Mouse (Mus musculus) midbrain, postnatal 0 days (tissue): Measurements from ENCODE around the gene Polr2b. TPM values are rescaled to one million over a fixed set of nuclear protein-coding genes. Genes with fewer than 3 reads are reported as not detected.

ENCODE experiments used
- ATAC-seq: fragments of 200-750 bp; cut with Nextera tagmentation; 2 replicates; pipeline ENCODE4 v1.8.0; 2017; ENCODE audit warnings: moderate number of reproducible peaks, mild to moderate bottlenecking, moderate TSS enrichment, moderate library complexity; ENCODE audit not compliant: low FRiP score
- DNase-seq: peaks from one replicate; pipeline ENCODE4 v3.0.0-alpha.2; 2015; ENCODE audit warnings: low spot score
- H3K27ac ChIP-seq: fragments of 300-500 bp; sonication (generic); 2 replicates; pipeline ENCODE4 v1.5.1; 2014; ENCODE audit warnings: low read depth, mild to moderate bottlenecking, low read length, mixed read lengths
- H3K27me3 ChIP-seq: fragments of 300-500 bp; sonication (generic); 2 replicates; pipeline ENCODE4 v1.6.1; 2014; ENCODE audit warnings: low read length, control low read depth, mixed read lengths; ENCODE audit not compliant: insufficient read depth
- H3K36me3 ChIP-seq: fragments of 300-500 bp; sonication (generic); 2 replicates; pipeline ENCODE4 v1.6.1; 2014; ENCODE audit warnings: low read length, control low read depth, mixed read lengths; ENCODE audit not compliant: insufficient read depth
- H3K4me1 ChIP-seq: fragments of 300-500 bp; sonication (generic); 2 replicates; pipeline ENCODE4 v1.6.1; 2014; ENCODE audit warnings: mild to moderate bottlenecking, control low read depth, antibody characterized with exemption, low read length, mixed read lengths; ENCODE audit not compliant: insufficient read depth
- H3K4me2 ChIP-seq: fragments of 300-500 bp; sonication (generic); 2 replicates; pipeline ENCODE4 v1.6.1; 2014; ENCODE audit warnings: low read depth, mild to moderate bottlenecking, low read length, mixed read lengths; ENCODE audit not compliant: poor library complexity, severe bottlenecking
- H3K4me3 ChIP-seq: fragments of 300-500 bp; sonication (generic); 2 replicates; pipeline ENCODE4 v1.5.1; 2014; ENCODE audit warnings: low read depth, mild to moderate bottlenecking, low read length, moderate library complexity
- H3K9ac ChIP-seq: fragments of 300-500 bp; sonication (generic); replicated peaks from 2 replicates; pipeline ENCODE4 v1.6.1; 2014; ENCODE audit warnings: mild to moderate bottlenecking, low read length, moderate library complexity, mixed read lengths; ENCODE audit not compliant: poor library complexity, severe bottlenecking
- H3K9me3 ChIP-seq: fragments of 300-500 bp; sonication (generic); 2 replicates; pipeline ENCODE4 v1.6.1; 2016; ENCODE audit warnings: low read length, control low read depth
- CTCF ChIP-seq: IDR thresholded peaks from 2 replicates; pipeline ENCODE4 v1.5.1; 2016; ENCODE audit warnings: antibody characterized with exemption, mild to moderate bottlenecking
- WGBS: fragments of 180-500 bp; shearing (Covaris S2); extraction: QIAGEN DNeasy Blood & Tissue Kit; methylation state at CpG from one replicate; pipeline ENCODE4 v1.1.7; 2014; 5-methylcytosine and 5-hydroxymethylcytosine counted together
- polyA plus RNA-seq: library from polyadenylated mRNA; unstranded; fragments of >200 nt; fragmentation: Nextera tagmentation; extraction: Ambion mirVana; gene quantifications from 2 replicates; pipeline ENCODE4 v1.2.1, GENCODE M21; 2015
- total RNA-seq: library from RNA; depleted of rRNA; stranded (reverse); fragments of >200 nt; gene quantifications from 2 replicates; pipeline ENCODE4 v1.2.3, GENCODE M21; 2014

Gene Polr2b
- total and polyA plus RNA-seq, 2 experiments from 2014 or later, result 52.0 to 70.2 TPM

GRCm38 (mm10) chr5:77364443-77365038, 54.6 kb downstream of the Polr2b start:
- H3K36me3 ChIP-seq, result no peaks in the 10 kb centered on the region
- WGBS, result 94% methylated on average over 3 of the region's 3 CpGs
- H3K27me3 ChIP-seq, result no peaks in the 10 kb centered on the region
- no peak overlapping the region for H3K9ac ChIP-seq
- no peak for TF ChIP-seq CTCF
- H3K4me1 ChIP-seq, result no peaks in the 10 kb centered on the region
- H3K27ac ChIP-seq, result no peak overlapping the region
- no peak overlapping the region for H3K4me3 ChIP-seq
- H3K4me2 ChIP-seq, result no peak overlapping the region
- no peak for DNase-seq
- ATAC-seq, result no peak
- H3K9me3 ChIP-seq, result no peaks in the 10 kb centered on the region

DNA sequence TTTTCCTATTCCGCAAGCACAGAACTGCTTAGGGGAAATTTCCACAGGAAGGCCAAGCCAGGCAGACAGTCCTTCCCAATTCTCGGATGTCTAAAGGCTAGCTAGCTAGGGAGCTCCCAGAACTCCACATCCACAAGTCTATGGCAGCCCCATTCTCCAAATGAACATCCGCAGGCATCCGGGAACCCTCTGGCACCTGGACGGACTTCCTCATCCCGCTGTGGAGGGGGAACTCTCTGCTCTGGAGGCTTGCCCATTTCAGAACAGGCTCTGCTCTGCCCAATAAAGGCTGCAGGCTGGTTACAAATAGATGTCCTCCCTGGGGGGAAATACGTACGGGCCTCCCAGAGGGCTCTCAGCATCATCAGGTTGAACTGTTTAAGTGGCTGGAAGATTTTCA, 56.4 kb downstream of the Polr2b start:
- Histone ChIP-seq H3K4me3 (no peak overlapping the region), H3K36me3 (no peaks in the 10 kb centered on the region), H3K27ac (no peak overlapping the region), H3K9ac (no peak overlapping the region), H3K27me3 (no peaks in the 10 kb centered on the region), H3K9me3 (no peaks in the 10 kb centered on the region), H3K4me1 (no peaks in the 10 kb centered on the region), H3K4me2 (no peak overlapping the region)
- ATAC-seq, result no peak
- WGBS, result 78% methylated on average over 8 of the region's 8 CpGs
- no peak for DNase-seq
- TF ChIP-seq CTCF, result no peak

GRCm38 (mm10) chr5:77367145-77367544, 57.2 kb downstream of the Polr2b start:
- DNase-seq (no peak), ATAC-seq (no peak)
- no peaks in the 10 kb centered on the region for H3K27me3 ChIP-seq
- no peaks in the 10 kb centered on the region for H3K36me3 ChIP-seq
- no peaks in the 10 kb centered on the region for H3K9me3 ChIP-seq
- TF ChIP-seq CTCF, result no peak
- H3K9ac ChIP-seq, result no peak overlapping the region
- no peak overlapping the region for H3K4me2 ChIP-seq
- 94% methylated on average over 1 of the region's 1 CpGs for WGBS
- no peak overlapping the region for H3K4me3 ChIP-seq
- no peak overlapping the region for H3K27ac ChIP-seq
- no peaks in the 10 kb centered on the region for H3K4me1 ChIP-seq

DNA sequence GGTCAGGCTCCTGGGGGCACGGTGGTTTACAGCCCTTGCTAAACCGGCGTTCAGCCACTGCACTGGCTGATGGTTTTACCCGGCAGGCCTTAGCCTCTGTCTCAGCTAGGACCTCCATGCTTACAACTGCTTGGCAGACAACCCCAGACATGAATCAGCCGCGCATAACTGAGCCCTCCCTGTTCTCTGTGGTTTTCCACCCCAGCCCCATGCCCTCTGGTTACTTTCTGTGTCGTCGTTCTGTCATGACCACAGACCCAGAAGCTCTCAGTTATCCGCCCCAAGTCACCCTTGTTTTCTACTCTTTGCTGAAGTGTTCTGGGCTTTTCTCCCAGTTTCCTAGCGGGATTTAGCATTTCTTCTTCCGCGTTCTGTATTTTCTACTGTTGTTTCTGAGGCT, 57.7 kb downstream of the Polr2b start:
- Histone ChIP-seq H3K36me3 (no peaks in the 10 kb centered on the region), H3K9ac (no peak overlapping the region), H3K4me3 (no peak overlapping the region), H3K9me3 (no peaks in the 10 kb centered on the region), H3K4me1 (no peaks in the 10 kb centered on the region), H3K4me2 (no peak overlapping the region), H3K27ac (no peak overlapping the region), H3K27me3 (no peaks in the 10 kb centered on the region)
- no peak for TF ChIP-seq CTCF
- ATAC-seq (no peak), DNase-seq (no peak)
- 64% methylated on average over 12 of the region's 12 CpGs for WGBS

DNA sequence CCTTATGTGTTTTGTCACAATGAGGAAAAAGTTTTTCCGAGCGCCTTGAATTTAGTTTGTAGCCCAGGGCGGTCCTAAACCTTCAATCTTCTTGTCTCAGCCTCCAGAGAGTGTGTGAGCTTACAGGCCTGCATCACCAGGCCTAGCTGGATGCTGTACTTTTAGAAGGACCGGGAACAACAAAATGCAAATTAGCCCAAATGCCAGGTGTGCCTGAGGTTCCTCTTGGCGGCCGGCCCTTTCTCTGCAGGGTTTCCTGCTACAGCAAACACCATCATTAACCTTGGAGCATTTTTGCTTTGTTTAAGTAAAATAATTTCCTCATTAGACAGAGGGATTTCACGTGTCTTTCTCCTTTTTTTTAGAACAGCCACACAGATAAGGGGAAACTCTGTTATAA, 58.2 kb downstream of the Polr2b start:
- ATAC-seq (no peak), DNase-seq (no peak)
- Histone ChIP-seq H3K9me3 (no peaks in the 10 kb centered on the region), H3K27ac (no peak overlapping the region), H3K9ac (no peak overlapping the region), H3K36me3 (no peaks in the 10 kb centered on the region), H3K4me1 (no peaks in the 10 kb centered on the region), H3K4me2 (no peak overlapping the region), H3K27me3 (no peaks in the 10 kb centered on the region), H3K4me3 (no peak overlapping the region)
- 52% methylated on average over 7 of the region's 7 CpGs for WGBS
- TF ChIP-seq CTCF, result no peak

- H3K4me1 ChIP-seq, result no peaks in the 10 kb centered on the region
- no peaks in the 10 kb centered on the region for H3K9me3 ChIP-seq
- DNase-seq (no peak), ATAC-seq (no peak)
- no peak overlapping the region for H3K27ac ChIP-seq
- 92% methylated on average over 5 of the region's 5 CpGs for WGBS
- H3K36me3 ChIP-seq, result no peaks in the 10 kb centered on the region
- H3K9ac ChIP-seq, result no peak overlapping the region
- H3K27me3 ChIP-seq, result no peaks in the 10 kb centered on the region
- no peak overlapping the region for H3K4me2 ChIP-seq
- no peak overlapping the region for H3K4me3 ChIP-seq
- no peak for TF ChIP-seq CTCF
Observed at GRCm38 (mm10) chr5:77369394-77369793, 59.4 kb downstream of the Polr2b start.
